Mouse (Mus musculus): ENCODE measurements at regions not wholly inside any gene's neighbourhood (a gene's known extent, or its start where the extent isn't known, plus 50 kb on each side); places are given as distances from the start of the nearest gene placed in this dataset.

GRCm38 (mm10) chr13:83733231-83733990, 229.6 kb downstream of the Mef2c start:
- TF ChIP-seq CTCF (IDR thresholded peaks at IDR 0.05; ENCODE audit: low read depth) (no peak), EP300 (IDR thresholded peaks at IDR 0.05; ENCODE audit: low read depth) (no peak)

All from heart, postnatal 0 days (tissue).